Mouse (Mus musculus): ENCODE results near the gene Pus7.

The Pus7 gene

GRCm38 (mm10) chr5:23782931-23783877 lies at the start of gene Pus7:
TSS of gene Pus7 (minus strand) at chr5:23783711.
- peak; percentile 84 for DNase-seq (ENCODE audit: low read depth, low spot score)

GRCm38 (mm10) chr5:23830897-23831752 lies 47.6 kb upstream of the Pus7 start:
- DNase-seq (ENCODE audit: low read depth, low spot score): no peak

- no peak for DNase-seq (ENCODE audit: low read depth, low spot score)
These were observed 43.0 kb upstream of the Pus7 start for GRCm38 (mm10) chr5:23826321-23827004.

GRCm38 (mm10) chr5:23824171-23824733 lies 40.7 kb upstream of the Pus7 start:
- no peak for DNase-seq (ENCODE audit: low read depth, low spot score)

- DNase-seq (ENCODE audit: low read depth, low spot score): no peak
These were observed 38.8 kb upstream of the Pus7 start for GRCm38 (mm10) chr5:23822306-23822705.

- no peak for DNase-seq (ENCODE audit: low read depth, low spot score)
These were observed 33.2 kb upstream of the Pus7 start for GRCm38 (mm10) chr5:23816681-23817080.

- no peak for DNase-seq (ENCODE audit: low read depth, low spot score)
These were observed 31.3 kb upstream of the Pus7 start for GRCm38 (mm10) chr5:23814841-23815240.

- DNase-seq (ENCODE audit: low read depth, low spot score): no peak
These were observed 9.2 kb upstream of the Pus7 start for GRCm38 (mm10) chr5:23792726-23793125.

- no peak for DNase-seq (ENCODE audit: low read depth, low spot score)
These were observed 5.6 kb upstream of the Pus7 start for GRCm38 (mm10) chr5:23789078-23789612.

GRCm38 (mm10) chr5:23788390-23788830 lies 4.9 kb upstream of the Pus7 start:
- DNase-seq (ENCODE audit: low read depth, low spot score): no peak

- peak; percentile 90 for DNase-seq (ENCODE audit: low read depth, low spot score)
These were observed 4.3 kb upstream of the Pus7 start, which contains the start of gene Rint1 for GRCm38 (mm10) chr5:23787536-23788389. TSS of gene Rint1 (plus strand) at chr5:23787711.

- no peak for DNase-seq (ENCODE audit: low read depth, low spot score)
These were observed 1.3 kb downstream of the Pus7 start for GRCm38 (mm10) chr5:23782051-23782810.

- no peak for DNase-seq (ENCODE audit: low read depth, low spot score)
These were observed 2.3 kb downstream of the Pus7 start for GRCm38 (mm10) chr5:23781172-23781571.

- DNase-seq (ENCODE audit: low read depth, low spot score): no peak
These were observed 3.0 kb downstream of the Pus7 start for GRCm38 (mm10) chr5:23780516-23780915.

GRCm38 (mm10) chr5:23774186-23774585 lies 9.3 kb downstream of the Pus7 start:
- no peak for DNase-seq (ENCODE audit: low read depth, low spot score)

GRCm38 (mm10) chr5:23771105-23771504 lies 12.4 kb downstream of the Pus7 start:
- DNase-seq (ENCODE audit: low read depth, low spot score): no peak

GRCm38 (mm10) chr5:23764557-23764956 lies 19.0 kb downstream of the Pus7 start:
- no peak for DNase-seq (ENCODE audit: low read depth, low spot score)

- no peak for DNase-seq (ENCODE audit: low read depth, low spot score)
These were observed 21.0 kb downstream of the Pus7 start for GRCm38 (mm10) chr5:23762531-23762930.

GRCm38 (mm10) chr5:23758633-23759032 lies 24.9 kb downstream of the Pus7 start:
- no peak for DNase-seq (ENCODE audit: low read depth, low spot score)

Data from c-Kit-negative CD71-positive TER-119-positive erythroid progenitor cells, embryonic 14.5 days (primary cell).